Mouse (Mus musculus) MEL (cell line): ENCODE measurements around the gene Cdkl5. TPM values are rescaled to one million over a fixed set of nuclear protein-coding genes. Genes with fewer than 3 reads are reported as not detected.

Experiments used
- DNase-seq: peaks from one replicate; pipeline ENCODE4 v3.0.0; 2011; ENCODE audit warnings: low read depth, low spot score
- H3K27ac ChIP-seq: 2 replicates; pipeline ENCODE4 v1.5.1; 2012; ENCODE audit warnings: low read depth, mild to moderate bottlenecking, control low read depth, low read length, moderate library complexity; ENCODE audit not compliant: control insufficient read depth
- H3K27me3 ChIP-seq, 2 experiments: fragments of 150-350 bp in 1 of 2; sonication (generic) in 1 of 2; 2 replicates each; pipeline ENCODE4 v1.6.1; 2012; ENCODE audit warnings: low read length in 2 of 2, mild to moderate bottlenecking in 2 of 2, improper control_type of control experiment in 1 of 2, moderate library complexity in 1 of 2; ENCODE audit not compliant: insufficient read depth in 2 of 2, control insufficient read depth in 1 of 2
- H3K36me3 ChIP-seq, 2 experiments: 2 replicates each; pipeline ENCODE4 v1.6.1; 2012 to 2014; ENCODE audit warnings: low read length in 2 of 2, improper control_type of control experiment in 1 of 2, inconsistent platforms in 1 of 2, mild to moderate bottlenecking in 1 of 2; ENCODE audit not compliant: insufficient read depth in 2 of 2, control insufficient read depth in 1 of 2
- H3K4me1 ChIP-seq, 2 experiments: fragments of 150-350 bp in 1 of 2; sonication (generic) in 1 of 2; 2 replicates each; pipeline ENCODE4 v1.6.1; 2012; ENCODE audit warnings: low read length in 2 of 2, improper control_type of control experiment in 1 of 2, mild to moderate bottlenecking in 1 of 2; ENCODE audit not compliant: insufficient read depth in 2 of 2, control insufficient read depth in 1 of 2
- H3K4me3 ChIP-seq, 2 experiments: fragments of 150-350 bp in 1 of 2; sonication (generic) in 1 of 2; 2 replicates each; pipeline ENCODE4 v1.5.1; 2012; ENCODE audit warnings: low read depth in 2 of 2, low read length in 2 of 2, mild to moderate bottlenecking in 2 of 2, moderate library complexity in 2 of 2, control low read depth in 1 of 2, improper control_type of control experiment in 1 of 2; ENCODE audit not compliant: control insufficient read depth in 1 of 2, insufficient read depth in 1 of 2
- H3K79me2 ChIP-seq: 2 replicates; pipeline ENCODE4 v1.6.1; 2012; ENCODE audit warnings: mild to moderate bottlenecking, low read length, moderate library complexity; ENCODE audit not compliant: control insufficient read depth, poor library complexity, insufficient read depth
- H3K9ac ChIP-seq: 2 replicates; pipeline ENCODE4 v1.6.1; 2012; ENCODE audit warnings: low read depth, mild to moderate bottlenecking, control low read depth, low read length, moderate library complexity; ENCODE audit not compliant: control insufficient read depth, poor library complexity, severe bottlenecking
- H3K9me3 ChIP-seq: fragments of 150-350 bp; sonication (generic); replicated peaks from 2 replicates; pipeline ENCODE4 v1.6.1; 2012; ENCODE audit warnings: mild to moderate bottlenecking, low read length, improper control_type of control experiment, moderate library complexity; ENCODE audit not compliant: insufficient read depth
- CHD1 ChIP-seq: IDR thresholded peaks from 2 replicates; pipeline ENCODE4 v1.6.1; 2012; ENCODE audit warnings: low read depth, mild to moderate bottlenecking, inconsistent platforms, low read length, improper control_type of control experiment
- CTCF ChIP-seq, 3 experiments: IDR thresholded peaks in 2 of 3; conservative IDR thresholded peaks in 1 of 3; 2 replicates each; pipeline ENCODE4 v1.5.1; 2011 to 2012; ENCODE audit warnings: low read length in 3 of 3, low read depth in 2 of 3, mild to moderate bottlenecking in 2 of 3, improper control_type of control experiment in 1 of 3, inconsistent platforms in 1 of 3, mixed read lengths in 1 of 3, moderate library complexity in 1 of 3; ENCODE audit not compliant: control insufficient read depth in 1 of 3, insufficient read depth in 1 of 3, poor library complexity in 1 of 3, severe bottlenecking in 1 of 3
- E2F4 ChIP-seq: IDR thresholded peaks from 2 replicates; pipeline ENCODE4 v1.6.1; 2011; ENCODE audit warnings: low read depth, low read length, improper control_type of control experiment, borderline replicate concordance
- ELF1 ChIP-seq: IDR thresholded peaks from 2 replicates; pipeline ENCODE4 v1.6.1; 2014; ENCODE audit warnings: low read depth, mild to moderate bottlenecking, inconsistent platforms, low read length, improper control_type of control experiment, moderate library complexity
- EP300 ChIP-seq, 2 experiments: IDR thresholded peaks; 2 replicates each; pipeline ENCODE4 v1.6.1; 2011; ENCODE audit warnings: improper control_type of control experiment in 2 of 2, low read length in 2 of 2, low read depth in 1 of 2, mild to moderate bottlenecking in 1 of 2
- ETS1 ChIP-seq: IDR thresholded peaks from 2 replicates; pipeline ENCODE4 v1.6.1; 2012; ENCODE audit warnings: low read depth, mild to moderate bottlenecking, inconsistent platforms, low read length, improper control_type of control experiment, moderate library complexity
- GATA1 ChIP-seq: IDR thresholded peaks from 2 replicates; pipeline ENCODE4 v1.6.1; 2011; ENCODE audit warnings: low read depth, low read length, improper control_type of control experiment
- JUND ChIP-seq: IDR thresholded peaks from 2 replicates; pipeline ENCODE4 v1.6.1; 2011; ENCODE audit warnings: low read depth, mild to moderate bottlenecking, improper control_type of control experiment, low read length
- KAT2A ChIP-seq: conservative IDR thresholded peaks from 2 replicates; pipeline ENCODE4 v1.6.1; 2012; ENCODE audit warnings: low read depth, low read length, improper control_type of control experiment, inconsistent platforms
- MAFK ChIP-seq: IDR thresholded peaks from 2 replicates; pipeline ENCODE4 v1.6.1; 2011; ENCODE audit warnings: low read depth, mild to moderate bottlenecking, low read length, improper control_type of control experiment, borderline replicate concordance
- MAX ChIP-seq: IDR thresholded peaks from 2 replicates; pipeline ENCODE4 v1.6.1; 2011; ENCODE audit warnings: low read length, improper control_type of control experiment
- MEF2A ChIP-seq: IDR thresholded peaks from 2 replicates; pipeline ENCODE4 v1.6.1; 2014; ENCODE audit warnings: low read depth, mild to moderate bottlenecking, inconsistent platforms, low read length, improper control_type of control experiment; ENCODE audit not compliant: poor library complexity, insufficient replicate concordance, severe bottlenecking; ENCODE audit errors: extremely low read depth
- MXI1 ChIP-seq: IDR thresholded peaks from 2 replicates; pipeline ENCODE4 v1.6.1; 2011; ENCODE audit warnings: mild to moderate bottlenecking, low read depth, low read length, improper control_type of control experiment
- MYB ChIP-seq: IDR thresholded peaks from 2 replicates; pipeline ENCODE4 v1.6.1; 2011; ENCODE audit warnings: mild to moderate bottlenecking, low read depth, low read length, improper control_type of control experiment
- NELFE ChIP-seq: IDR thresholded peaks from 2 replicates; pipeline ENCODE4 v1.6.1; 2011; ENCODE audit warnings: low read depth, low read length, improper control_type of control experiment
- POLR2AphosphoS5 ChIP-seq: IDR thresholded peaks from 2 replicates; pipeline ENCODE4 v1.6.1; 2012; ENCODE audit warnings: low read depth, borderline replicate concordance, mild to moderate bottlenecking, inconsistent platforms, low read length, moderate library complexity, mixed read lengths
- SIN3A ChIP-seq: IDR thresholded peaks from 2 replicates; pipeline ENCODE4 v1.6.1; 2012; ENCODE audit warnings: low read length, improper control_type of control experiment, inconsistent platforms
- TAL1 ChIP-seq: IDR thresholded peaks from 2 replicates; pipeline ENCODE4 v1.6.1; 2012; ENCODE audit warnings: mild to moderate bottlenecking, inconsistent platforms, low read length, moderate library complexity, mixed read lengths
- TCF12 ChIP-seq: IDR thresholded peaks from 2 replicates; pipeline ENCODE4 v1.6.1; 2014; ENCODE audit warnings: low read depth, mild to moderate bottlenecking, inconsistent platforms, low read length, improper control_type of control experiment, moderate library complexity
- USF1 ChIP-seq: IDR thresholded peaks from 2 replicates; pipeline ENCODE4 v1.6.1; 2014; ENCODE audit warnings: low read depth, mild to moderate bottlenecking, inconsistent platforms, low read length, improper control_type of control experiment, moderate library complexity
- ZMIZ1 ChIP-seq: IDR thresholded peaks from 2 replicates; pipeline ENCODE4 v1.6.1; 2012; ENCODE audit warnings: low read depth, mild to moderate bottlenecking, inconsistent platforms, low read length, improper control_type of control experiment, moderate library complexity
- ZNF384 ChIP-seq: IDR thresholded peaks from 2 replicates; pipeline ENCODE4 v1.6.1; 2012; ENCODE audit warnings: low read depth, mild to moderate bottlenecking, inconsistent platforms, low read length, improper control_type of control experiment
- polyA plus RNA-seq, 2 experiments: library from polyadenylated mRNA; stranded (reverse) in 1 of 2; unstranded in 1 of 2; fragments of >175 nt in 1 of 2; fragments of >200 nt in 1 of 2; gene quantifications; 2 replicates each; pipeline versions ENCODE4 v1.2.1 to v1.2.4; 2012; ENCODE audit warnings: low replicate concordance in 2 of 2, low read depth in 1 of 2; ENCODE audit not compliant: insufficient read length in 2 of 2, insufficient read depth in 1 of 2, missing spikeins in 1 of 2
- total RNA-seq: library from RNA; depleted of rRNA; stranded (reverse); fragments of 300-350 nt; gene quantifications from 2 replicates; pipeline ENCODE4 v1.2.3, GENCODE M21; 2012

The Cdkl5 gene
- total and polyA plus RNA-seq, 3 experiments, result 1.7 to 2.8 TPM; not detected in 1

- no peak for TF ChIP-seq CHD1
- no peak for TF ChIP-seq EP300 (IDR thresholded peaks at IDR 0.05; ENCODE audit: low read depth in 1 of 2, low read length in 2 of 2)
- TF ChIP-seq ZMIZ1, result no peak
- no peak for TF ChIP-seq MEF2A
- no peaks in the 10 kb centered on the region for H3K79me2 ChIP-seq
- H3K4me1 ChIP-seq, result no peaks in the 10 kb centered on the region
- no peak for DNase-seq
- no peak overlapping the region for H3K27ac ChIP-seq
- H3K9me3 ChIP-seq, result no peaks in the 10 kb centered on the region
- peaks cover 0 to under 1% of the 10 kb centered on the region in 2 experiments; a peak in 1 of 4 replicates for H3K36me3 ChIP-seq
- no peak overlapping the region for H3K9ac ChIP-seq
- no peak overlapping the region for H3K4me3 ChIP-seq
- H3K27me3 ChIP-seq, result no peaks in the 10 kb centered on the region
These were observed 108.2 kb downstream of the Cdkl5 start for GRCm38 (mm10) chrX:160886301-160886700.

GRCm38 (mm10) chrX:160866576-160866975 is 127.9 kb downstream of the Cdkl5 start:
- Histone ChIP-seq H3K4me3 (no peak overlapping the region), H3K79me2 (no peaks in the 10 kb centered on the region), H3K4me1 (no peaks in the 10 kb centered on the region), H3K9me3 (no peaks in the 10 kb centered on the region), H3K9ac (no peak overlapping the region), H3K27me3 (no peaks in the 10 kb centered on the region), H3K27ac (no peak overlapping the region), H3K36me3 (no peaks in the 10 kb centered on the region)
- TF ChIP-seq POLR2AphosphoS5 (no peak), NELFE (no peak), ZNF384 (no peak), JUND (no peak), TAL1 (no peak), MYB (no peak), MXI1 (no peak), CTCF (IDR thresholded peaks at IDR 0.05 in 2 of 3, conservative IDR thresholded peaks at IDR 0.05 in 1 of 3; ENCODE audit: control insufficient read depth in 1 of 3, insufficient read depth in 1 of 3, low read depth in 2 of 3, low read length in 3 of 3, poor library complexity in 1 of 3, severe bottlenecking in 1 of 3) (no peak), ZMIZ1 (no peak), MAFK (no peak), GATA1 (no peak), USF1 (no peak), KAT2A (no peak), ETS1 (no peak), ELF1 (no peak), SIN3A (no peak), E2F4 (no peak), TCF12 (no peak), MAX (no peak)
- DNase-seq, result no peak
